Mouse (Mus musculus): ENCODE results near the gene Ap1ar. TPM values are rescaled to one million over a fixed set of nuclear protein-coding genes. Genes with fewer than 3 reads are reported as not detected.

Gene Ap1ar
- 97.5 and 105 TPM in 2 replicates for polyA plus RNA-seq (2015; fragmentation: Nextera tagmentation; extraction: Ambion mirVana)

- H3K9me3 ChIP-seq: no peaks in the 10 kb centered on the region
- H3K4me1 ChIP-seq (replicated peaks): 0 out of 2 replicates have a peak, but pooled peaks cover 9% of the 10 kb centered on the region
- WGBS: 0% methylated on average over 89 of the region's 89 CpGs
- H3K4me2 ChIP-seq (replicated peaks): peak within 1 kb of the TSS; percentile 54
- H3K27ac ChIP-seq: peak within 1 kb of the TSS; percentile 95
- peak within 1 kb of the TSS; percentile 67 for H3K9ac ChIP-seq
- no peaks in the 10 kb centered on the region for H3K27me3 ChIP-seq (replicated peaks)
- H3K4me3 ChIP-seq (replicated peaks): peak within 1 kb of the TSS; percentile 56
- no peaks in the 10 kb centered on the region for H3K36me3 ChIP-seq
- peak; percentile 93 for ATAC-seq
These were observed at the start of gene Ap1ar for GRCm38 (mm10) chr3:127837154-127837865. Ap1ar (minus strand) TSS chr3:127837523.

DNA sequence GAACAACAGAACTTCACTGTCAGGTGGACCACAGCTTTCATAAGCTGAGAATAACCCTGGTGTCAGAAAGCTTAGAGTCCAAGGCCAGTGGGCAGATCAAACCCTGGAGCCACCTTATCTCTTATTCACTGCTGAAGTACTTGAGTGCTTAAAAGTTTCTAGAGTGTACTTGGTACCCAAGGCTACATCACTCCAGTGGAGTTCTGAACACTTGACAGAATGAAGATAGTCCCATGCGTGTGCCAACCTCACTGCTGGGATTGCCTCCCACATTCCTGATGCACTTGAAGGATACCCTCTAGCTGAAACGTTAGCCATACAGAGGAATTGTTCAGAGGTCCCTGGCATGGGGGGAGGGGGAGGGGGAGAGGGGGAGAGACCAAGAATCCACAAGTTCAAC is 44.4 kb upstream of the Ap1ar start:
- H3K4me2 ChIP-seq (replicated peaks): no peak overlapping the region
- no peak for ATAC-seq
- WGBS: 63% methylated on average over 2 of the region's 2 CpGs
- H3K4me1 ChIP-seq (replicated peaks): no peaks in the 10 kb centered on the region
- H3K27ac ChIP-seq: no peak overlapping the region
- no peaks in the 10 kb centered on the region for H3K36me3 ChIP-seq
- H3K9me3 ChIP-seq: no peaks in the 10 kb centered on the region
- no peaks in the 10 kb centered on the region for H3K27me3 ChIP-seq (replicated peaks)
- H3K4me3 ChIP-seq (replicated peaks): no peak overlapping the region
- no peak overlapping the region for H3K9ac ChIP-seq

DNA sequence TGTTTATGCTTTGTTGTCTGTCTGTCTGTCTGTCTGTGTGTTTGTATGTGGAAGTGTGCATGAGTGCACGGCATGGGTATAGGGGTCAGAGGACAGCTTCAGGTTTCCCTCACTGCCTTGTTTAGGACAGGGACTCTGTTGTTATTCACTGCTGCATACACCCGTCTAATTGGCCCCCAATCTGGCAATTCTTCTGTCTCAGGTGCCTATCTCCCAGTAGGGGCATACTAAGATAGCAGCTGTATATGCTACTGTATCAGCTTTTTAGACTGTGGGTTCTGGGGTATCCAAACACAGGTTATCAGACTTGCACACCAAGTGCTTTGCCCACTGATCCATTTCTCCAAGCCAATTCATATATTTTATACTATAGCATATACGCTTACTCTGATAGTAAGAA is 42.6 kb upstream of the Ap1ar start:
- no peak overlapping the region for H3K4me2 ChIP-seq (replicated peaks)
- no peak for ATAC-seq
- H3K27me3 ChIP-seq (replicated peaks): no peaks in the 10 kb centered on the region
- no peak overlapping the region for H3K27ac ChIP-seq
- H3K9me3 ChIP-seq: no peaks in the 10 kb centered on the region
- no peak overlapping the region for H3K4me3 ChIP-seq (replicated peaks)
- no peaks in the 10 kb centered on the region for H3K4me1 ChIP-seq (replicated peaks)
- no peak overlapping the region for H3K9ac ChIP-seq
- H3K36me3 ChIP-seq: no peaks in the 10 kb centered on the region
- WGBS: 87% methylated on average over 3 of the region's 3 CpGs

- Histone ChIP-seq H3K9me3 (no peaks in the 10 kb centered on the region), H3K9ac (no peak overlapping the region), H3K4me2 (replicated peaks) (no peak overlapping the region), H3K27me3 (replicated peaks) (no peaks in the 10 kb centered on the region), H3K27ac (no peak overlapping the region), H3K4me3 (replicated peaks) (no peak overlapping the region), H3K36me3 (no peaks in the 10 kb centered on the region), H3K4me1 (replicated peaks) (no peaks in the 10 kb centered on the region)
- no peak for ATAC-seq
- 67% methylated on average over 2 of the region's 2 CpGs for WGBS
These were observed 38.2 kb upstream of the Ap1ar start for GRCm38 (mm10) chr3:127875509-127875908.

- 68% methylated on average over 7 of the region's 7 CpGs for WGBS
- no peak overlapping the region for H3K9ac ChIP-seq
- H3K27me3 ChIP-seq (replicated peaks): no peaks in the 10 kb centered on the region
- no peaks in the 10 kb centered on the region for H3K36me3 ChIP-seq
- no peaks in the 10 kb centered on the region for H3K4me1 ChIP-seq (replicated peaks)
- no peaks in the 10 kb centered on the region for H3K9me3 ChIP-seq
- ATAC-seq: no peak
- H3K4me3 ChIP-seq (replicated peaks): no peak overlapping the region
- H3K4me2 ChIP-seq (replicated peaks): no peak overlapping the region
- no peak overlapping the region for H3K27ac ChIP-seq
These were observed 37.7 kb upstream of the Ap1ar start for GRCm38 (mm10) chr3:127875059-127875458.

DNA sequence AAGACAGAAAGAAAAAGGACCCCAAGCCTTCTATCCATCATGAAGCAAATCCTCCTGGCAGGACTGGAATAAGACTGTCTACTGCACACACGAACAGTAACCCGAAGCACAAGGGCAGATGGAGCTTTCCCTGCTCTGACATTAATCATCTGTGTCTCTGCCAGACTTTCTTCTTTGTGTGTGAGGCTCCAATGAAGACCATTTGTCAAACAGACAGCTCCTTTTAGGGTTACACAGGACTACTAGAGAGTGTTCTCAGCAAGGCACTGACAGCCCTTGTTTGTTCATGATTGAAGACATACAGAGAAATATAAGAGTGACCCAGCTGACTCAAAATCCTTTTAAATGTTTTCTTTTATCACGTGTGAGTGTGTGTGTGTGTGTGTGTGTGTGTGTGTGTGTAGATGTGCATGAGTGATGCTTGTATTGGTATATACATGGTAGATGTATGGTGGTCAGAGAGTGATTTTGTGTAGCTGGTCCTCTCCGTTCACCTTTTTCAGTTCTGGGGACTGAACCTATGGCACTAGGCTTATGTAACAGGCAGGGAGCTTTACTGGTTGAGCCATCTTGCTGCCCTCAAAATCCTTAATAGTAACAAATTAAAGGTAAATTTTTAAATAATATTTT is 37.0 kb upstream of the Ap1ar start:
- ATAC-seq: peak; percentile 41; the same call in 1 of the 2 replicates
- H3K9ac ChIP-seq: no peak overlapping the region
- H3K36me3 ChIP-seq: no peaks in the 10 kb centered on the region
- H3K4me2 ChIP-seq (replicated peaks): no peak overlapping the region
- H3K4me3 ChIP-seq (replicated peaks): no peak overlapping the region
- no peaks in the 10 kb centered on the region for H3K9me3 ChIP-seq
- H3K4me1 ChIP-seq (replicated peaks): no peaks in the 10 kb centered on the region
- WGBS: 35% methylated on average over 4 of the region's 4 CpGs
- no peak overlapping the region for H3K27ac ChIP-seq
- no peaks in the 10 kb centered on the region for H3K27me3 ChIP-seq (replicated peaks)

DNA sequence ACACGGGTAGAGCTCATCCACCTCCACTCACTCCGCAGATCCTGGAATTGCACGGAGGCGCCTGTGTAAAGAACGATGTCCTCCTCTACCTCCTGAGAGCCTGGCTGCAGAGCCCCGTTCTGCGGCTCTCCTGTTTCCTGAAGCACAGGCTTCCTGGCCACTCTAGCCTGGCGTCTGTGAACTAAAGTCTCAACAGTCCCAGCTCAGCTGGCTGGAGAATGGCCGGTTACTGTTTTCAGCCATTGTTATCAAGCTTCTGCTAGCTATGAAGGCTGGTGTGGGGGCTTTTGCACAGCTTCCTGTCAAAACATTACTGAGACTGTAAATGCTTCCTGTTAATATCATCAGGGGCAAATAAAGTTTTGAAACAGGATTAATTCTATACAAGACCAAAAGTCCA is 34.3 kb upstream of the Ap1ar start:
- 71% methylated on average over 9 of the region's 9 CpGs for WGBS
- no peaks in the 10 kb centered on the region for H3K4me1 ChIP-seq (replicated peaks)
- no peak overlapping the region for H3K4me2 ChIP-seq (replicated peaks)
- H3K9me3 ChIP-seq: no peaks in the 10 kb centered on the region
- no peak for ATAC-seq
- no peak overlapping the region for H3K9ac ChIP-seq
- H3K27me3 ChIP-seq (replicated peaks): no peaks in the 10 kb centered on the region
- no peak overlapping the region for H3K27ac ChIP-seq
- H3K36me3 ChIP-seq: no peaks in the 10 kb centered on the region
- H3K4me3 ChIP-seq (replicated peaks): no peak overlapping the region

DNA sequence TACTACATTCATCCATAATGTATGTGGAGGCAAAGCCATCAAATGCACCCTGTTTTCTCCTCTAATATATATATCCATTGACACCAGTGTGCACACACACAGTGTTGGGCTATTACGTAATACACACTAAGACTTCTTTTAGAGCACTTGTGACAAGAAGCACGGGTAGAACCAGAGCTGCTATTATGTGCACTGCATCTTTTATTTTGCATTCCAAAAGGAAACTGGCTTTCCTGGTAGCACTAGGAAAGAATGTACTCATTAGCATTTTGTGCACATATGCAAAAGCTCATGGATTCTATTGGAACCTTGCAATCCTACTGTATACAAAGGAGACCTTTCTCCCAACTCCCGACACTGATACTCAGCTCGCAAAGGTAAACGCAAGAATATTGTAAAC is 31.6 kb upstream of the Ap1ar start:
- H3K27ac ChIP-seq: no peak overlapping the region
- WGBS: 65% methylated on average over 5 of the region's 5 CpGs
- ATAC-seq: no peak

GRCm38 (mm10) chr3:127868046-127868758 is 30.9 kb upstream of the Ap1ar start:
- no peak for ATAC-seq

More for the DNA sequence above, 31.6 kb upstream of the Ap1ar start:
- H3K4me3 ChIP-seq (replicated peaks): no peak overlapping the region
- H3K4me1 ChIP-seq (replicated peaks): no peaks in the 10 kb centered on the region
- H3K9ac ChIP-seq: no peak overlapping the region
- H3K9me3 ChIP-seq: no peaks in the 10 kb centered on the region
- no peak overlapping the region for H3K4me2 ChIP-seq (replicated peaks)
- H3K27me3 ChIP-seq (replicated peaks): no peaks in the 10 kb centered on the region
- no peaks in the 10 kb centered on the region for H3K36me3 ChIP-seq

GRCm38 (mm10) chr3:127864242-127864641 is 26.9 kb upstream of the Ap1ar start:
- H3K9me3 ChIP-seq: no peaks in the 10 kb centered on the region
- WGBS: 30% methylated on average over 2 of the region's 2 CpGs
- no peak overlapping the region for H3K4me3 ChIP-seq (replicated peaks)
- H3K4me2 ChIP-seq (replicated peaks): no peak overlapping the region
- no peak overlapping the region for H3K27ac ChIP-seq
- H3K27me3 ChIP-seq (replicated peaks): no peaks in the 10 kb centered on the region
- no peaks in the 10 kb centered on the region for H3K36me3 ChIP-seq
- no peaks in the 10 kb centered on the region for H3K4me1 ChIP-seq (replicated peaks)
- H3K9ac ChIP-seq: no peak overlapping the region
- ATAC-seq: 0 out of 2 replicates have a peak, but pooled peaks have one; percentile 56

More at GRCm38 (mm10) chr3:127868046-127868758, 30.9 kb upstream of the Ap1ar start:
- whole genome bisulfite sequencing: 90% methylated on average over 9 of the region's 9 CpGs
- no peak overlapping the region for H3K27ac ChIP-seq
- no peaks in the 10 kb centered on the region for H3K4me1 ChIP-seq (replicated peaks)
- no peaks in the 10 kb centered on the region for H3K27me3 ChIP-seq (replicated peaks)
- H3K9me3 ChIP-seq: no peaks in the 10 kb centered on the region
- no peaks in the 10 kb centered on the region for H3K36me3 ChIP-seq
- H3K9ac ChIP-seq: no peak overlapping the region
- no peak overlapping the region for H3K4me3 ChIP-seq (replicated peaks)
- no peak overlapping the region for H3K4me2 ChIP-seq (replicated peaks)

DNA sequence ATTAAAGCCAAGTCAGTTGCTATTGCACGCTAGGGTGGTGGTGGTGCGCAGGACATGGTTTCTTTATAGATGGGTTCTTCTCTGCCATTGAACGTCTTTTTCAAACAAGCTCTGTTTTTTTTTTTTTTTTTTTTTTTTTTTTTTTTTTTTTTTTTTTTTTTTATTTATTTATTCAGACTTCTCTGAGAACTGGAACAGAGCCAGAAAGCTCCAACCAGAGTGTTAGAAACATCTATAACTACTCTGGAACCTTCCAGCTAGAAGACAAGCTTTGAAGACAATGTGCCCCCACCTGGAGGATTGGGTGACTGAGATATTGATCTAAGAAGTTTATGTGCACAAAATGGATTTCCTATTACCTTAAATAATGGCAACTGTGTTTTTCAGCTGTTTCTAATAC is 26.2 kb upstream of the Ap1ar start:
- H3K4me2 ChIP-seq (replicated peaks): no peak overlapping the region
- no peak overlapping the region for H3K4me3 ChIP-seq (replicated peaks)
- H3K4me1 ChIP-seq (replicated peaks): no peaks in the 10 kb centered on the region
- 46% methylated on average over 3 of the region's 3 CpGs for WGBS
- H3K9me3 ChIP-seq: no peaks in the 10 kb centered on the region
- H3K36me3 ChIP-seq: no peaks in the 10 kb centered on the region
- H3K27ac ChIP-seq: no peak overlapping the region
- no peaks in the 10 kb centered on the region for H3K27me3 ChIP-seq (replicated peaks)
- no peak overlapping the region for H3K9ac ChIP-seq
- ATAC-seq: no peak

GRCm38 (mm10) chr3:127862479-127862878 is 25.2 kb upstream of the Ap1ar start:
- H3K27ac ChIP-seq: no peak overlapping the region
- no peak for ATAC-seq
- no peak overlapping the region for H3K4me3 ChIP-seq (replicated peaks)
- H3K36me3 ChIP-seq: no peaks in the 10 kb centered on the region
- no peak overlapping the region for H3K4me2 ChIP-seq (replicated peaks)
- H3K9ac ChIP-seq: no peak overlapping the region
- 73% methylated on average over 4 of the region's 4 CpGs for WGBS
- H3K27me3 ChIP-seq (replicated peaks): no peaks in the 10 kb centered on the region
- H3K9me3 ChIP-seq: no peaks in the 10 kb centered on the region
- H3K4me1 ChIP-seq (replicated peaks): no peaks in the 10 kb centered on the region

Measured in intestine, embryonic 15.5 days (tissue).